Mouse (Mus musculus) cerebellum, adult (tissue): Measurements from ENCODE around the gene Mical3.
A peak's percentile ranks its signal among the peaks of the same experiment; 100 is the strongest.

Source experiments
- ATAC-seq: cut with Nextera tagmentation; 2 replicates; pipeline ENCODE4 v1.9.2; 2017; ENCODE audit warnings: mild to moderate bottlenecking, moderate library complexity, mixed read lengths; ENCODE audit not compliant: insufficient number of reproducible peaks, low FRiP score, low TSS enrichment

Mical3 gene

DNA sequence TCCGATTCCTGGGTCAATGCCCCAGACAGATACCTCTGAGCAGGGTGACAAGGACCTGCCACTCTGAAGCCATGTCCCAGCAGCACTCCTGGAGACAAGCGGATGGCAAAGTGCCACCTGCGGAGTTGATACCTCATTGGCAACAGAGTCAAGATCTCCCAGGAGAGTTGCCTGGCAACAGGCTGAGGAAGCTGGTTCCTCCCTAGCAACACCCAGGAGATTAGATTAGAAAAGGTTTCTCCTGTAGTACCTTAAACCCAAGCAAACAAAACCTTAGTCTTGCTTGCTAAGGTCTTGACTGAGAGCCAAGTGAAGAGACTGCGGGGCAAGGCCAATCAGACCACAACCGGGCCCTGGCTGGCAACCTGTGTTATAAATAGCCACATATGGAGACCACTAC is 103.5 kb downstream of the Mical3 start:
- ATAC-seq: 0 out of 2 replicates have a peak, but pooled peaks have one; percentile 13

DNA sequence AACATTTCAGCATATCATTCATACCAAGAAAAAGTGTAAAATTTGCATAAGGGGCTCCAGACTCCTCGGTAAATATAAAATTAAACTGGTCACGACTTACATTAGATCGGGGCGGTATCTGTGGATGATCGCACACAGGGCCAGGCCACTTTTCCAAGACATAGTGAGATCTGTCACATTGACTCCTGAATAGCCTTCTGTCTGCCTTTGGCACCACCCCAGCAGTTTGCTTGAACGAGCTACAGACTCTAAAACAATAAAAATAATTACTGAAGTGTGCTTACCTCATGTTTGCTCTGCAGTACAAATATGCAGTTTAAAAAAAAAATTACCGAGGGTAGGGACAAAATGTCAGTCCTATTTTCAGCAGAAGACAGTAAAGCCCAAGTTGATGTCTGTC is 103.9 kb downstream of the Mical3 start:
- no peak for ATAC-seq

DNA sequence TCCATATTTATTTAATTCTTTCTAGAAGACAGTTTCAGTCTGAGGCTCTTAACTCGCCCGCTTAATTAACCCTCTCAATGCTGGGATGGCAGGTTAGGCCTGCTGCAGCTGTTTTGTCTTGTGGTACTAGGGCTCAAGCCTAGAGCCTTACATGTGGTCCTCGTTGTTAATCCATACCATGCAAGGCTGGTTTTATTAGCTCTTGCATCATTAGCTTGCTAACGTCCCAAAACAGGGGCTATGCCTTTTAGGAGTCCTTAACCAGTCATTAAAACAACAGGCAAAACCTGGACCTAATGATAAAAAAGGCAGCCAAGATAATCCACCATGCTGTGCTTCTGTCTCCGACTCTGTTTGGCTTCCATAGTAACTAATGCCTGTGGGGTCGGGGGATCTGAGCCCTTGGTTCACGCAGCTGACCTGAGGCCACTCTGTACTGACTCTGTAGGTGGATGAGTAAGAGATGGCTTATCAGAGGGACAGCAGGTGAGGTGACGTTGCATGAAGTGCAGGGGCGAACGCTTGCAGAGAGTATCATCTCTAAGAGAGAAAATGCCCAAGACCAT is 104.7 kb downstream of the Mical3 start:
- ATAC-seq: no peak

DNA sequence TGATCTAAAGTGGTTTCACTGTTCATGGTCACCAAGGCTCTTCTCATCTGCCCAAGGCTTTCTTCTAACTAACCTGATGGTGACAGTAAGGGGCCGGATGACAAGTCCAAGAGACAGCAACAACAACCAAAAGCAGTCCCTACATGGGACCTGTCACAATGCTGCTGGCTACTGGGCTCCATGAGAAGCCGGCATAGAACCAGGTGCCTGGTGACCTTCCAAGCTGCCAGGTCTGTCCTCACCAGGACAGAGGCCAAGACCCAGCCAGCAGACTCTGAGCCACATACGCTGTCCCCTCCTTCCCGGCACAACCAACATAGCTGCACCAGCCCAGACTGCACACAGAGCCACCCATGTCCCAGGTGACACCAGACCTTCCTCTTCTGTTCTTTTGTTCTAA is 112.7 kb downstream of the Mical3 start:
- ATAC-seq: peak; percentile 56

GRCm38 (mm10) chr6:121017436-121018031 is 113.3 kb downstream of the Mical3 start:
- peak; percentile 38 for ATAC-seq

DNA sequence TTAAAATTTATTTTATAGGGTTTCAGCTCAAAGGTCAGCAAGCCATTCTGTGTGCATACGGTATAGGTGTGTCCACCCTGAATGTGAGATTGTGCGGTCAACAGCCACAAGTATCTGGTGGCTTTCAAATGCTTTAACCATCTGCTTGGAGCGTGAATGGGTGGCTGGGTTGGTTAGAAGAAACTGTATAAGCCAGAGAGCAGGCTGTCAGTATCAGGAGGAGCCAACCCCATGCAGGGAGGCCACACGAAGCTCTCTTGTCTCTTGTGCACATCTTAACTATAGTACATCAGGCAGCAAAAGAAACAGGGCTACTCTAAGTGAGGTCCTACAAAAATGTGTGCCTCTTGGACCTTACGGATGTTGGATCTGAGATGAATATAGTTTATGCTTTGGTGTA is 114.7 kb downstream of the Mical3 start:
- ATAC-seq: no peak

GRCm38 (mm10) chr6:121014339-121014738 is 116.5 kb downstream of the Mical3 start:
- ATAC-seq: no peak

GRCm38 (mm10) chr6:121013750-121014149 is 117.0 kb downstream of the Mical3 start:
- ATAC-seq: no peak

GRCm38 (mm10) chr6:121011709-121012108 is 119.1 kb downstream of the Mical3 start:
- no peak for ATAC-seq

GRCm38 (mm10) chr6:121009651-121010050 is 121.1 kb downstream of the Mical3 start:
- ATAC-seq: no peak

DNA sequence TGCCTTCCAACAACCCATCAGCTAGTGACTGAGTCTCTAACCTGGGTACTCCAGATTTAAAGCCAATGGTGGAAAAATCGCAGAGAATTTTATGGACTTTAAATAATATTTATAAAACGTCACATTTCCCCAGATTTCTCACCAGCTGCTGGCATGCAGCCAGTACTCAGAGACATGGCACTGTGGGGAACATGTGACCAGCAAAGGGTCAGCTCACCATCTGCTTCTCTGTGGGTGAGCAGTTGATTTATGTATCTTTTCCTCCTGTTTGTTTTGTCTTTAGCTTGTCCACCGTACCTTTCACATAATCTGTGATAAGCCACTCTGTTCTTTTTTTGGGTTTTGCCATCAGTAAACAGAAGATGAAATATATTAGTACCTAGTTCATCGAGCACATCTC is 125.8 kb downstream of the Mical3 start:
- ATAC-seq: peak; percentile 67; the same call in 1 of the 2 replicates

GRCm38 (mm10) chr6:121002952-121003351 is 127.8 kb downstream of the Mical3 start:
- ATAC-seq: no peak

DNA sequence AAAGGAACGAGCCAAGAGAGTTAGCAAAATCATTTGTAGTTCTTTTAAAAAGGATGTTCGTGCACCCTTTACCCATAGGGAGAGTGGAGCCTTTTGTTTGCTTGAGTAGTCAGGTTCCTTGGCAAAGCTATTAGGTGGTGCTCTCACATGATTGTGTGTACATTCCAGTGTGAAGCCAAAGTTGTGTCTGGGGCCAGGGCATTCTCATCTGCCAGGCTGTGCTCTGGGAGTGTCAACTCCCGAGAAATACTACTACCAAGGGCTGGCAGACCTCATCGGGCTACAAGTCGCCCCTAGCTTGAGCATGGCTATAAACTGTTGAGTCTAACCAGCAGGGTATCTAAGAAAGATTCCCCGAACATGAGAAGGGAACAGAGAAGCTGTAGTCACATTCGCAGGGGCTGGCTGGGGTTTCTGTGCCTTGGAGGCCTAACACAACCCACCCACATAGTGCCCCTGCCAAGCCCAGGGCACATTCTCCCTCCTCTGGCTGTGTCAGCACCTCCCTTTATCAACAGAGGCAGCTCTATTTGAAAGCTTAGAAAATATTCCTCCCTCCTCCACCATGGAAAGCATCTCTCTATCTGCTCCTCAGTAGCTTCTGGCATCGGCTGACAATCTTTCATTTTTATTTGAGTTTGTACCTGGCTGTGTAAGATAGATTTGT is 130.8 kb downstream of the Mical3 start:
- no peak for ATAC-seq

DNA sequence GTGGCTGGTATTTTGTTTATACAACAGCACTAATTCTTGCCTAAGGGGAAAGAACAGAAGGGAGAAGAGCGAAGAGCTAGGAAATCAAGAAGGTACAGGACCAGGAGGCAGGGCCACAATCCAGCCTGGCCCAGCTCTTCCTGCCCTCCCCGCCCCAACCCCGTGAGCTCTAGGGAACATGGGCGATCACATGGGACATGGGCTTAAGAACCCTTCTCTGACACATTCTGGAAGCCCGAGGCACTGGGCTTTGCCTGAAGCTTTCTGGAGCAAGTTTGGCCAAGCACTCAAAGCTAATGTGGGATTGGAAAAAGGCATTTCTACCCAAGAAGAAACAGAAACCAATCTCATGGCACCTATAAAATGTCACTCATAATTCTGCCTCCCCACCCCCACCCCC is 131.7 kb downstream of the Mical3 start:
- no peak for ATAC-seq

DNA sequence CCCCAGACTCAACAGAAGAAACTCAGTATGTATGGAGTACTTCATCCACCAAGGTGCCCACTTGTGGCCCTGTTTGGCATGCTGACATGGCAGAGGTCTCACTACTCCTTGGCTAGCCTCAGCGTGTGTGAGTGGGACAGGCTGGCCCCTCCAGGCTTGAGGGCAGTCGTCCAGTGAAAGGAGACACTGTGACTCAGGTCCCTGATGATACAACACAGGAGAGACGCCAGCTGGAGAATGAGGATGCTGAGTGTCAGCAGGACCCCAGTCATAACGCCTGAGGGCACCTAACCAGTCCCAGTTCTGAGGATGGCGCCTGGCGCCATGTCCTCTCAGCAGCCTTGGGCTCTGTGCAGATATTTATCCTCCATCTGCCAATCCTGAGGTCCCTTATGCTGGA is 134.2 kb downstream of the Mical3 start:
- no peak for ATAC-seq

GRCm38 (mm10) chr6:120995541-120995940 is 135.3 kb downstream of the Mical3 start:
- ATAC-seq: no peak

DNA sequence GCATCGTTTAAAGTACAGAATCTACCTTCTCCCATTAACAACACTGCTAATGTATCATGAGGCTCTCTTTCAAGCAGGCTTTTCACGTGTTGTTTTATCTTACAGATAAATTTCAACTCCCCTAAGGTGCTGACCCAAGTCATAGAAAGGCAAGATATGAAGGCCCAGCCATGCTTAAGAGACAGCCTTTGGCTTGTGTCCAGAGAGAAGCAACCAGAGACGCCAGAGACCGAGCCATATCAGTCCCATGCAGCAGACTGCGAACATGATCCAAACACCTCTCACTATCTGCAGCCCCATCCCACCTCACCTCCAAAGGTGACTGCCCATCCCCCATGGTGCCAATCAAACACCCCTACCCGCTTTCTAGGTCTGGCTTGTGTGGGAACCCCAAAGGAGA is 138.9 kb downstream of the Mical3 start:
- ATAC-seq: no peak

DNA sequence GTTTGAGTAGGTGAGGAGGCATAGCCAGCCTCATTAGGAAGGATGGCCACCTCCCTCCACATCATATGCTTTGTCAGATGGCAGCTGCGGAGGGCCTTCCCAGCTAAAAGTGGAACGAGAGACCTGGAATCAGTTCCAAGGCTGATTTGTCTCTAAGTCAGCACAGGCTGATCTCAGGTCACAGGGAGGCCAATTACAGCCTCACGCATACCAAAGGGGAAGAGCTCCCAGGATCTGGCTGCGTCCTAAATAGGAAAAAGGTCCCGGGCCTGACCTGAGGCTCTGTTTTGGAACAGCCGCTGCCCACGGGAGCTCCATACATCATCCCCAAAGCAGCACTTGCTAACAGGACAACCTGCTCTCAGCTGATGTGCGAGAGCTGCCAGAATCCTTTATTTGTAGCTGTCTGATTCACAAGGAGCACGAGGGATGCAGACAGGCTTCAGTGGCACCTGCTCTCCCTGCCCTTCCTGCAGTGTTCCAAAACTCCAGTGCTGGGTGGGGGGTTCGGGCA is 143.2 kb downstream of the Mical3 start:
- peak; percentile 70; the same call in 1 of the 2 replicates for ATAC-seq

- no peak for ATAC-seq
Measured at GRCm38 (mm10) chr6:120987164-120987563, 143.6 kb downstream of the Mical3 start.

GRCm38 (mm10) chr6:120986172-120986571 is 144.6 kb downstream of the Mical3 start:
- ATAC-seq: no peak

DNA sequence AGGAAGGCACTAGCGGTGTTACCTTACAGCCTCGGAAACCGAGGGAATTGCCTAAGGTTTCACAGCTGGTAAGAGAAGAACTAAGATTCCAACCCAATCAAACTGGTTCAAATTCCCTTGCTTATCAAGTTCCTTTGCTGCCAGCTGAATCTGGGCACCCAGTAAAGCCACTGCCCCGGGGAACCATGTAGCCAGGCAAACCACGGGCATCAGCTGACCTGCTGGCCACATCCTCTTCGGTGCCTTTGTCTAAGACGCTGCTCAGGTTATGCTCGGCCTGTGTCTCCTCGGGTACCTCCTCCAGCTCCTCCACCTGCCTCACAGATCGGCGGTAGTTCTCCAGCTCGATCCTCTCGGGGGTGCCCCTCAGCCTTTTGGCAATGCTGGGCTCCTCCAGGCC is 148.5 kb downstream of the Mical3 start:
- ATAC-seq: no peak

- no peak for ATAC-seq
Measured at GRCm38 (mm10) chr6:120981537-120981936, 149.3 kb downstream of the Mical3 start.
